Mouse (Mus musculus): Measurements from ENCODE around the gene Mfsd7a. TPM values are rescaled to one million over a fixed set of nuclear protein-coding genes. Genes with fewer than 3 reads are reported as not detected.

The Mfsd7a gene
- polyA plus RNA-seq, 1 experiment = 17.1 TPM

- no peaks in the 10 kb centered on the region for H3K27me3 ChIP-seq (ENCODE audit: control insufficient read depth, insufficient read depth, insufficient read length)
- H3K4me3 ChIP-seq = no peak overlapping the region
- no peaks in the 10 kb centered on the region for H3K36me3 ChIP-seq (ENCODE audit: control insufficient read depth, insufficient read depth)
- H3ac ChIP-seq (ENCODE audit: control insufficient read depth, insufficient read length) = no peak overlapping the region
- H3K79me2 ChIP-seq (ENCODE audit: control insufficient read depth, insufficient read depth) = no peaks in the 10 kb centered on the region
- no peak for TF ChIP-seq TCF3 (IDR thresholded peaks at IDR 0.05; ENCODE audit: insufficient read length, low read depth)
- no peak for TF ChIP-seq SRF (IDR thresholded peaks at IDR 0.05; ENCODE audit: control insufficient read depth, insufficient read length, low read depth)
- TF ChIP-seq MAX (IDR thresholded peaks at IDR 0.05; ENCODE audit: low read depth) = no peak
- no peak for TF ChIP-seq POLR2AphosphoS2 (IDR thresholded peaks at IDR 0.05; ENCODE audit: insufficient read length, low read depth)
- no peak for TF ChIP-seq POLR2A (IDR thresholded peaks at IDR 0.05; ENCODE audit: insufficient read length, low read depth)
- no peak for TF ChIP-seq REST (IDR thresholded peaks at IDR 0.05; ENCODE audit: insufficient read depth, insufficient read length)
- no peak for TF ChIP-seq USF1 (IDR thresholded peaks at IDR 0.05; ENCODE audit: low read depth)
- TF ChIP-seq CEBPB (IDR thresholded peaks at IDR 0.05; ENCODE audit: insufficient read depth, poor library complexity, severe bottlenecking) = no peak
- no peak for TF ChIP-seq E2F4 (IDR thresholded peaks at IDR 0.05; ENCODE audit: insufficient read depth)
- no peak for TF ChIP-seq TCF12 (IDR thresholded peaks at IDR 0.05; ENCODE audit: insufficient read depth, poor library complexity, severe bottlenecking)
- no peak for TF ChIP-seq MYOD1 (IDR thresholded peaks at IDR 0.05; ENCODE audit: control insufficient read depth in 1 of 3, insufficient read length in 2 of 3, low read depth in 2 of 3)
- no peak for TF ChIP-seq MYOG (IDR thresholded peaks at IDR 0.05; ENCODE audit: control insufficient read depth in 1 of 3, insufficient read depth in 1 of 3, insufficient read length in 2 of 3, low read depth in 2 of 3)
- no peak overlapping the region for H3K4me2 ChIP-seq (ENCODE audit: low read depth)
These were observed 25.3 kb downstream of the Mfsd7a start for GRCm38 (mm10) chr5:108423427-108423826.

- no peaks in the 10 kb centered on the region for H3K79me2 ChIP-seq (ENCODE audit: control insufficient read depth, insufficient read depth)
- H3ac ChIP-seq (ENCODE audit: control insufficient read depth, insufficient read length) = no peak overlapping the region
- H3K36me3 ChIP-seq (ENCODE audit: control insufficient read depth, insufficient read depth) = no peaks in the 10 kb centered on the region
- no peak overlapping the region for H3K4me2 ChIP-seq (ENCODE audit: low read depth)
- H3K4me3 ChIP-seq = no peak overlapping the region
- TF ChIP-seq TCF3 (IDR thresholded peaks at IDR 0.05; ENCODE audit: insufficient read length, low read depth) (no peak), POLR2AphosphoS2 (IDR thresholded peaks at IDR 0.05; ENCODE audit: insufficient read length, low read depth) (no peak), REST (IDR thresholded peaks at IDR 0.05; ENCODE audit: insufficient read depth, insufficient read length) (no peak), MYOD1 (IDR thresholded peaks at IDR 0.05; ENCODE audit: control insufficient read depth in 1 of 3, insufficient read length in 2 of 3, low read depth in 2 of 3) (no peak), MYOG (IDR thresholded peaks at IDR 0.05; ENCODE audit: control insufficient read depth in 1 of 3, insufficient read depth in 1 of 3, insufficient read length in 2 of 3, low read depth in 2 of 3) (no peak), POLR2A (IDR thresholded peaks at IDR 0.05; ENCODE audit: insufficient read length, low read depth) (no peak), SRF (IDR thresholded peaks at IDR 0.05; ENCODE audit: control insufficient read depth, insufficient read length, low read depth) (no peak), CEBPB (IDR thresholded peaks at IDR 0.05; ENCODE audit: insufficient read depth, poor library complexity, severe bottlenecking) (no peak), E2F4 (IDR thresholded peaks at IDR 0.05; ENCODE audit: insufficient read depth) (no peak), MAX (IDR thresholded peaks at IDR 0.05; ENCODE audit: low read depth) (no peak), TCF12 (IDR thresholded peaks at IDR 0.05; ENCODE audit: insufficient read depth, poor library complexity, severe bottlenecking) (no peak), USF1 (IDR thresholded peaks at IDR 0.05; ENCODE audit: low read depth) (no peak)
- H3K27me3 ChIP-seq (ENCODE audit: control insufficient read depth, insufficient read depth, insufficient read length) = no peaks in the 10 kb centered on the region
These were observed 25.9 kb downstream of the Mfsd7a start for GRCm38 (mm10) chr5:108422741-108423140.

GRCm38 (mm10) chr5:108414711-108415110 is 34.0 kb downstream of the Mfsd7a start:
- H3K4me2 ChIP-seq (ENCODE audit: low read depth) = no peak overlapping the region
- H3K4me3 ChIP-seq = no peak overlapping the region
- no peak overlapping the region for H3ac ChIP-seq (ENCODE audit: control insufficient read depth, insufficient read length)
- no peak for TF ChIP-seq MYOD1 (IDR thresholded peaks at IDR 0.05; ENCODE audit: control insufficient read depth in 1 of 3, insufficient read length in 2 of 3, low read depth in 2 of 3)
- TF ChIP-seq MYOG (IDR thresholded peaks at IDR 0.05; ENCODE audit: control insufficient read depth in 1 of 3, insufficient read depth in 1 of 3, insufficient read length in 2 of 3, low read depth in 2 of 3) = no peak
- TF ChIP-seq TCF3 (IDR thresholded peaks at IDR 0.05; ENCODE audit: insufficient read length, low read depth) = no peak
- no peaks in the 10 kb centered on the region for H3K27me3 ChIP-seq (ENCODE audit: control insufficient read depth, insufficient read depth, insufficient read length)
- H3K79me2 ChIP-seq (ENCODE audit: control insufficient read depth, insufficient read depth) = no peaks in the 10 kb centered on the region
- H3K36me3 ChIP-seq (ENCODE audit: control insufficient read depth, insufficient read depth) = no peaks in the 10 kb centered on the region

- no peak for TF ChIP-seq SRF (IDR thresholded peaks at IDR 0.05; ENCODE audit: control insufficient read depth, insufficient read length, low read depth)
- no peak for TF ChIP-seq MAX (IDR thresholded peaks at IDR 0.05; ENCODE audit: low read depth)
These were observed 41.7 kb downstream of the Mfsd7a start for GRCm38 (mm10) chr5:108406977-108407376.

GRCm38 (mm10) chr5:108405460-108405859 is 43.2 kb downstream of the Mfsd7a start:
- Histone ChIP-seq H3K4me2 (ENCODE audit: low read depth) (no peak overlapping the region), H3K4me3 (no peak overlapping the region), H3K36me3 (ENCODE audit: control insufficient read depth, insufficient read depth) (no peaks in the 10 kb centered on the region), H3ac (ENCODE audit: control insufficient read depth, insufficient read length) (no peak overlapping the region), H3K27me3 (ENCODE audit: control insufficient read depth, insufficient read depth, insufficient read length) (no peaks in the 10 kb centered on the region), H3K79me2 (ENCODE audit: control insufficient read depth, insufficient read depth) (no peaks in the 10 kb centered on the region)
- TF ChIP-seq MAX (IDR thresholded peaks at IDR 0.05; ENCODE audit: low read depth) (no peak), TCF3 (IDR thresholded peaks at IDR 0.05; ENCODE audit: insufficient read length, low read depth) (no peak), MYOD1 (IDR thresholded peaks at IDR 0.05; ENCODE audit: control insufficient read depth in 1 of 3, insufficient read length in 2 of 3, low read depth in 2 of 3) (no peak), TCF12 (IDR thresholded peaks at IDR 0.05; ENCODE audit: insufficient read depth, poor library complexity, severe bottlenecking) (no peak), E2F4 (IDR thresholded peaks at IDR 0.05; ENCODE audit: insufficient read depth) (no peak)

More at GRCm38 (mm10) chr5:108406977-108407376, 41.7 kb downstream of the Mfsd7a start:
- H3K79me2 ChIP-seq (ENCODE audit: control insufficient read depth, insufficient read depth) = no peaks in the 10 kb centered on the region
- H3K36me3 ChIP-seq (ENCODE audit: control insufficient read depth, insufficient read depth) = no peaks in the 10 kb centered on the region
- no peak overlapping the region for H3K4me2 ChIP-seq (ENCODE audit: low read depth)
- H3ac ChIP-seq (ENCODE audit: control insufficient read depth, insufficient read length) = no peak overlapping the region
- H3K4me3 ChIP-seq = no peak overlapping the region
- H3K27me3 ChIP-seq (ENCODE audit: control insufficient read depth, insufficient read depth, insufficient read length) = no peaks in the 10 kb centered on the region
